Mouse (Mus musculus): ENCODE measurements around the gene Ptdss2. TPM values are rescaled to one million over a fixed set of nuclear protein-coding genes. Genes with fewer than 3 reads are reported as not detected.

Gene Ptdss2
- polyA plus RNA-seq, 1 experiment: 71.5 TPM

DNA sequence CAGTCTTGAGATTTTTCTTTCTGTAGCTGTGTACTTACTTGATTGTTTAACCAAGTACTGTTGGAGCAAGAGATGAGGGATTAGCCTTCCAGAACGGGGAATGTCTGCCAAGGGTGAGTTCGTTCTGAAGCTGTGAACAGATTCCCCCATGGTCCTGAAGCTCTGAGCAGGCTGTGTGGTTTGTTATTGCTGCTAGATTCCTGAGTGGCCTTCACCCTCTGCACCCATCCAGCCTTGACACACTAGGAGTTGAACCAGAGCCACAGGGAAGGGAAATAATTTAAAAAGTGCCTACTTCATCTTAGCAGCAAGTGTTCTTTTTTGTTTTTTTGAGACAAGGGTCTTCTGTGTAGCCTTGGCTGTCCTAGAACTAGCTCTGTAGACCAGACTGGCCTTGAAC is 21.7 kb downstream of the Ptdss2 start:
- no peaks in the 10 kb centered on the region for H3K36me3 ChIP-seq (ENCODE audit: control insufficient read depth, insufficient read depth, low read length)
- no peak for DNase-seq
- TF ChIP-seq POLR2A (IDR thresholded peaks at IDR 0.05; ENCODE audit: low read depth, low read length) (no peak), CTCF (conservative IDR thresholded peaks at IDR 0.05; ENCODE audit: insufficient read depth, insufficient read length, low read depth, low read length) (no peak)
- H3K4me1 ChIP-seq (ENCODE audit: control insufficient read depth, insufficient read depth, low read length): no peaks in the 10 kb centered on the region
- H3K27ac ChIP-seq (ENCODE audit: insufficient read depth, low read depth, low read length): no peak overlapping the region
- 51% methylated on average over 2 of the region's 2 CpGs for WGBS
- no peaks in the 10 kb centered on the region for H3K27me3 ChIP-seq (replicated peaks; ENCODE audit: control insufficient read depth, insufficient read depth, low read length)
- H3K4me3 ChIP-seq (ENCODE audit: insufficient read depth, low read depth, low read length): no peak overlapping the region

DNA sequence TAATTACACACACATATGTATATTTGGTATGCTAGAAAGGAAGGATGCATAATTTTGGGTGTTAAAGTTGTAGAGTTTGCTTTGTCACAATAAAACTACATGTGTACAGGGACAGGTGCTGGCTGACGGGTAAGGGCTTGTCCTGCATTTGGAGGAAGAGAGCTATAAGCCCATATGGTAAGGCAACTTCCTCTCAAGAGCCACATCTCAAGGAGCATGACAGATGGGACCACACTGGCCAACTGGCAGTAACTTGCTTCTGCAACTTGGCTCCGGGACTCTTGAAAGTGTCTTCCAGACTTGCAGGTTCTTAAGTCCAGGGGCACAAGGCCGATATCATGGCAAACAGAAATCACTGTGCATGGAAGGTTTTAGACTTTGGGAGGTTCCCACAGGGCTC is 22.5 kb downstream of the Ptdss2 start:
- Histone ChIP-seq H3K4me3 (ENCODE audit: insufficient read depth, low read depth, low read length) (no peak overlapping the region), H3K27me3 (replicated peaks; ENCODE audit: control insufficient read depth, insufficient read depth, low read length) (no peaks in the 10 kb centered on the region), H3K36me3 (ENCODE audit: control insufficient read depth, insufficient read depth, low read length) (no peaks in the 10 kb centered on the region), H3K27ac (ENCODE audit: insufficient read depth, low read depth, low read length) (no peak overlapping the region), H3K4me1 (ENCODE audit: control insufficient read depth, insufficient read depth, low read length) (no peaks in the 10 kb centered on the region)
- 89% methylated on average over 3 of the region's 3 CpGs for WGBS
- TF ChIP-seq POLR2A (IDR thresholded peaks at IDR 0.05; ENCODE audit: low read depth, low read length) (no peak), CTCF (conservative IDR thresholded peaks at IDR 0.05; ENCODE audit: insufficient read depth, insufficient read length, low read depth, low read length) (no peak)
- no peak for DNase-seq

DNA sequence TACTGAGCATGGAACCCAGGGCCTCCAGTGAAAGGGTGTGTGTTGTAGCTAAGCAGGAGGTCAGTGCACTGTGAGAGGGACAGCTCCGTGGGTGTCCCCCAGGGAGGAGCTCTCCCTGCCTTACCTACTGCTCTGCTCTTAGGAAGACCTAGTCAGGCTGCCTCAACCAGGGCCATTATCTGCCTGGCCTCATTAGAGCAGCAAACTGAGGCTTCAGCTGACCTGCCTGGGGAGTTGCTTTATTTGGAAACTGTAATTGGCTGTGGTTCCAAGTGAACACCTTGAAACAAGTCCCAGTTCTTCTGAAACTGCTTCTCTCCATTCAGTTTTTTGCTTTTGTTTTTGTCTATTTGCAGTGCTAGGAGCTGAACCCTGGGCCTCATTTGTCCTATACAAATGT is 23.2 kb downstream of the Ptdss2 start:
- Histone ChIP-seq H3K4me1 (ENCODE audit: control insufficient read depth, insufficient read depth, low read length) (no peaks in the 10 kb centered on the region), H3K4me3 (ENCODE audit: insufficient read depth, low read depth, low read length) (no peak overlapping the region), H3K27ac (ENCODE audit: insufficient read depth, low read depth, low read length) (no peak overlapping the region), H3K36me3 (ENCODE audit: control insufficient read depth, insufficient read depth, low read length) (no peaks in the 10 kb centered on the region), H3K27me3 (replicated peaks; ENCODE audit: control insufficient read depth, insufficient read depth, low read length) (no peaks in the 10 kb centered on the region)
- WGBS: 76% methylated on average over 1 of the region's 1 CpGs
- no peak for DNase-seq
- TF ChIP-seq CTCF (conservative IDR thresholded peaks at IDR 0.05; ENCODE audit: insufficient read depth, insufficient read length, low read depth, low read length) (no peak), POLR2A (IDR thresholded peaks at IDR 0.05; ENCODE audit: low read depth, low read length) (no peak)

DNA sequence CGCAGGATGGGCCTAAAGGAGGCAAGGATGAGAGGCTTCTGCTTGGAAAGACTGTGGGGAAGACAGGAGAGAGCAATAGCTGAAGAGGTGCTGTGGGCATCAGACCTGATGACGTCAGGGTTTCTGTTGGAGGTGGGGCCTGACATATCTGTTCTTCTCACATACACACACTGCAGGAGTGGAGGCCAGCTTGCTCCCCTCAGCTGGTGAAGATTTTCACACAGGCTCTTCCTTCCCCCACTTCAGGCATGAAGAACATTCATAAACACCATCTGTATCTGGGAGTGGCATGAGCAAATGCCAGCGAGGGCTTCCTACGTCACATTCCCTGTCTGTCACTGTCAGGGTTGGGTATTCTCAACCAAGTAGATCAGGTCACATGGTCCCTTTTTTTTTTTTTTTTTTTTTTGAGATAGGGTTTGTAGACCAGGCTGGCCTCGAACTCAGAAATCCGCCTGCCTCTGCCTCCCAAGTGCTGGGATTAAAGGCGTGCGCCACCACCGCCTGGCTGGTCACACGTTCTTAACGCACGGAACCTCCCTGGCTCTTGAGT is 23.9 kb downstream of the Ptdss2 start:
- no peak for TF ChIP-seq CTCF (conservative IDR thresholded peaks at IDR 0.05; ENCODE audit: insufficient read depth, insufficient read length, low read depth, low read length)
- no peak for TF ChIP-seq POLR2A (IDR thresholded peaks at IDR 0.05; ENCODE audit: low read depth, low read length)
- Histone ChIP-seq H3K27ac (ENCODE audit: insufficient read depth, low read depth, low read length) (no peak overlapping the region), H3K36me3 (ENCODE audit: control insufficient read depth, insufficient read depth, low read length) (no peaks in the 10 kb centered on the region), H3K27me3 (replicated peaks; ENCODE audit: control insufficient read depth, insufficient read depth, low read length) (no peaks in the 10 kb centered on the region), H3K4me3 (ENCODE audit: insufficient read depth, low read depth, low read length) (no peak overlapping the region), H3K4me1 (ENCODE audit: control insufficient read depth, insufficient read depth, low read length) (no peaks in the 10 kb centered on the region)
- DNase-seq: no peak
- 95% methylated on average over 12 of the region's 12 CpGs for WGBS

DNA sequence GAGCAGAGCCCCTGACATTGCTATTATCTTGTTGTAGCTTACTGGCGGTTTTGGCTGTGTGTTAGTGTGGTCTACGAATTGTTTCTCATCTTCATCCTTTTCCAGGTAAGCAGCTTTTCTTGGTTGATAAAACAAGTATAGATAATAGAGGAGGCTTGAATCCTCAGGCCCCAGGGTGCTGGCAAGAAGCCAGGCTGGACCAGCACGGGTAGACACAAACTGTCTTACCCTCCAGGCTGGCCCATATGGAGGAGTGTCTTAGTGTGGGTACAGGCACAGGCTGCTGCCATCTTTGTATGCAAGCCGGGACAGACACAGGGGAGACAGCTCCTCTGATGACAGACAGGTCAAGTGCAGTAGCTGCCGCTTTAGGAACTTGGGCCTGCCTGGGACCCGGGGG is 24.9 kb downstream of the Ptdss2 start:
- Histone ChIP-seq H3K27me3 (replicated peaks; ENCODE audit: control insufficient read depth, insufficient read depth, low read length) (no peaks in the 10 kb centered on the region), H3K4me1 (ENCODE audit: control insufficient read depth, insufficient read depth, low read length) (no peaks in the 10 kb centered on the region), H3K27ac (ENCODE audit: insufficient read depth, low read depth, low read length) (no peak overlapping the region), H3K4me3 (ENCODE audit: insufficient read depth, low read depth, low read length) (no peak overlapping the region), H3K36me3 (ENCODE audit: control insufficient read depth, insufficient read depth, low read length) (no peaks in the 10 kb centered on the region)
- TF ChIP-seq CTCF (conservative IDR thresholded peaks at IDR 0.05; ENCODE audit: insufficient read depth, insufficient read length, low read depth, low read length) (no peak), POLR2A (IDR thresholded peaks at IDR 0.05; ENCODE audit: low read depth, low read length) (no peak)
- no peak for DNase-seq
- 78% methylated on average over 6 of the region's 6 CpGs for WGBS

DNA sequence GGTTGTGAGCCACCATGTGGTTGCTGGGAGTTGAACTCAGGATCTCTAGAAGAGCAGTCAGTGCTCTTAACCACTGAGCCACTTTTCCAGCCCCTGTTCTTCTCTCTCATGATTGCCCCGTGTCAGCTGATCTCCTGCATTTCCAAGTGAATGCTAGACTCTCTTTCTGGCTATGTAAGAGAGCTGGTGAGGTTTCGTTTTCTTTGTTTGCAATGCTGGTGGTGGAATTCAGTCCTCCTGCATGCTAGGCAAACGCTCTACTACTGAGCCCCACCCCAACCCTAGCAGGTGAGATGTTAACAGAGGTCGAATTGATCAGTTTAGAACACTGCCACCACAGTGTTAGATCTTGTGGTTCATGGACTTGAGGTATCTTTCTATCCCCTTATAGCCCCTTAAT is 26.5 kb downstream of the Ptdss2 start:
- H3K27ac ChIP-seq (ENCODE audit: insufficient read depth, low read depth, low read length): no peak overlapping the region
- TF ChIP-seq POLR2A (IDR thresholded peaks at IDR 0.05; ENCODE audit: low read depth, low read length) (no peak), CTCF (conservative IDR thresholded peaks at IDR 0.05; ENCODE audit: insufficient read depth, insufficient read length, low read depth, low read length) (no peak)
- no peaks in the 10 kb centered on the region for H3K36me3 ChIP-seq (ENCODE audit: control insufficient read depth, insufficient read depth, low read length)
- no peaks in the 10 kb centered on the region for H3K4me1 ChIP-seq (ENCODE audit: control insufficient read depth, insufficient read depth, low read length)
- H3K4me3 ChIP-seq (ENCODE audit: insufficient read depth, low read depth, low read length): no peak overlapping the region
- no peak for DNase-seq
- no peaks in the 10 kb centered on the region for H3K27me3 ChIP-seq (replicated peaks; ENCODE audit: control insufficient read depth, insufficient read depth, low read length)
- WGBS: 80% methylated on average over 4 of the region's 4 CpGs

DNA sequence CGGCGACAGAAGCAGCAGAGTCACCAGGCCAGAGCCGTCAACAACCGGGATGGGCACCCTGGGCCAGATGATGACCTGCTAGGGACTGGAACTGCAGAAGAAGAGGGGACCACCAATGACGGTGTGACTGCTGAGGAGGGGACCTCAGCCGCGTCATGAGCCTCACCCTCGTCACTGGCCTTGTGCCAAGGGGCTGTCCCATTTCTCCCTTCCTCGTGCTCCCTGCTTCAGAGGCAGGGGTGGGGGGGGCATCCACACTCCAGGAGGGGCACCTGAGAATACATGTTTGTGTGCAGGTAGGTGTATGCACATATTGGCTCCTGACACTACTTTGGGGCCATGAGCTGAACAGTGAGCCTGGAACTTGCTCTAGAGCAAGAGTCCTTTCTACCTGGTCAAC is 33.2 kb downstream of the Ptdss2 start:
- Histone ChIP-seq H3K36me3 (ENCODE audit: control insufficient read depth, insufficient read depth, low read length) (0 out of 2 replicates have a peak, but pooled peaks cover 1% of the 10 kb centered on the region), H3K4me3 (ENCODE audit: insufficient read depth, low read depth, low read length) (no peak overlapping the region), H3K27ac (ENCODE audit: insufficient read depth, low read depth, low read length) (no peak overlapping the region), H3K27me3 (replicated peaks; ENCODE audit: control insufficient read depth, insufficient read depth, low read length) (no peaks in the 10 kb centered on the region), H3K4me1 (ENCODE audit: control insufficient read depth, insufficient read depth, low read length) (no peaks in the 10 kb centered on the region)
- TF ChIP-seq CTCF (conservative IDR thresholded peaks at IDR 0.05; ENCODE audit: insufficient read depth, insufficient read length, low read depth, low read length): no peak
- TF ChIP-seq POLR2A (IDR thresholded peaks at IDR 0.05; ENCODE audit: low read depth, low read length): no peak
- no peak for DNase-seq
- 75% methylated on average over 9 of the region's 9 CpGs for WGBS

Data from kidney, adult 2 months (tissue).